Mouse (Mus musculus): ENCODE measurements around the gene Vmn1r86. TPM values are rescaled to one million over a fixed set of nuclear protein-coding genes. Genes with fewer than 3 reads are reported as not detected.

The Vmn1r86 gene
- polyA plus RNA-seq (2012; rRNA removed) = not detected in 2 replicates

GRCm38 (mm10) chr7:13119817-13120216 is at the start of gene Vmn1r86:
Gene Vmn1r86, minus strand, starts transcription at chr7:13119917.

DNA sequence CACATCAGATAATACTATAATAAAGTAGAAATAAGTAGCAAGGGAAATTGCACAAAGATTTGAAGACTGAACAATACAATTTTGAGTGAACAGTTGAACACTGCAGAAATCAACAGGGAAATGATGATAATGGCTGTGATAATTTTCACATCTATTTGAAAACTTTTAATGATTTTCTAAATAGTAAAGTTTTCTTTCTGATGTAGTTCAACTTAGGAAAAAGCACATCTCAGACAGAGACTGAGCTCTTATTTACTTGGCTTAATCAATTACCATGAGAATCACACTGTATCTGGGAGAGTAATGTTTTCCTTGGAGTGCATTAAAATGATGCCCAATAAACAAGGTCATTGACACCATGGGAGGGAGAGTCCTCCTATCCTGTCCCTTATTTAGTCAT is 39.6 kb upstream of the Vmn1r86 start, which contains the start of gene Vmn1r88:
Gene Vmn1r88 (plus strand): TSS at position 301 of the 400 bp plus-strand sequence.

GRCm38 (mm10) chr7:13140057-13140456 is 20.3 kb upstream of the Vmn1r86 start, which contains the start of gene Vmn1r87:
Gene Vmn1r87, minus strand, starts transcription at chr7:13140157.

DNA sequence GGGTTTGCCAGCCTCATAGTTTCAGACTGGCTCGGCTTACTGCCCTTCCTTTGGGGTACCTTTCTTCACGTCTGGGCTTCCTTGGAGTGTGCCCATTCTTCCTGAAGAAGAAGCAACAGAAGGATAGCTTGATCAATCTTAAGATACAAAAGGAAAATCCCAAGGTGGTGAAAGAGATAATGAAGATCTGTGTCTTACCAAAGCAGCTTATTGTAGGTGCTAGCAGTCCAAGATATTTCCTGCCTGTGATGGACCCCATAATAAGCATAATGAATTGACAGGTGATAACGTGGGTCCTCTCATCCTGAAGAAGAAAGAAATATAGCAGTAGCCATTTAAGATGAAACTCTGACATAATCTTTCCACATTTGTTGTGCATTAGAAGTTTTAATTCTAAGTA is 24.6 kb downstream of the Vmn1r86 start, which contains the start of gene Vmn1r85:
Gene Vmn1r85 (minus strand): TSS at position 101 of the 400 bp plus-strand sequence.

GRCm38 (mm10) chr7:13054287-13055010 is 65.3 kb downstream of the Vmn1r86 start, which contains the start of gene Mzf1:
Gene Mzf1, minus strand, starts transcription at chr7:13054764.

Other genes starting within 250 kb of the Vmn1r86 start
- 0.75 and 0.82 TPM in 2 replicates for gene Zfp128, start 238.7 kb downstream of the Vmn1r86 start, polyA plus RNA-seq (2012; rRNA removed)
- gene Zscan22, start 222.1 kb downstream of the Vmn1r86 start, polyA plus RNA-seq (2012; rRNA removed) = 3.4 and 3.5 TPM in 2 replicates
- 1,527 and 1,533 TPM in 2 replicates for gene Rps5, start 197.6 kb downstream of the Vmn1r86 start, polyA plus RNA-seq (2012; rRNA removed)
- 0.13 and 0.22 TPM in 2 replicates for gene Rnf225, start 192.5 kb downstream of the Vmn1r86 start, polyA plus RNA-seq (2012; rRNA removed)
- 1.7 and 1.8 TPM in 2 replicates for gene Zfp324, start 154.1 kb downstream of the Vmn1r86 start, polyA plus RNA-seq (2012; rRNA removed)
- 1.9 and 2.1 TPM in 2 replicates for gene Zfp446, start 142.1 kb downstream of the Vmn1r86 start, polyA plus RNA-seq (2012; rRNA removed)
- 37.4 and 60.2 TPM in 2 replicates for gene Slc27a5, start 121.7 kb downstream of the Vmn1r86 start, polyA plus RNA-seq (2012; rRNA removed)
- 85.9 and 90.4 TPM in 2 replicates for gene Trim28, start 120.8 kb downstream of the Vmn1r86 start, polyA plus RNA-seq (2012; rRNA removed)
- gene Zbtb45, start 109.9 kb downstream of the Vmn1r86 start, polyA plus RNA-seq (2012; rRNA removed) = 5.4 and 5.7 TPM in 2 replicates
- 99.3 and 101 TPM in 2 replicates for gene Chmp2a, start 85.1 kb downstream of the Vmn1r86 start, polyA plus RNA-seq (2012; rRNA removed)
- 86.0 and 91.7 TPM in 2 replicates for gene Ube2m, start 81.6 kb downstream of the Vmn1r86 start, polyA plus RNA-seq (2012; rRNA removed)
- 0.53 and 0.59 TPM in 2 replicates for gene Mzf1, start 65.2 kb downstream of the Vmn1r86 start, polyA plus RNA-seq (2012; rRNA removed)
- not detected in 2 replicates for gene Vmn1r85, start 24.7 kb downstream of the Vmn1r86 start, polyA plus RNA-seq (2012; rRNA removed)
- gene Vmn1r87, start 20.2 kb upstream of the Vmn1r86 start, polyA plus RNA-seq (2012; rRNA removed) = not detected in 2 replicates
- not detected in 2 replicates for gene Vmn1r88, start 39.7 kb upstream of the Vmn1r86 start, polyA plus RNA-seq (2012; rRNA removed)
- gene Vmn1r89, start 93.1 kb upstream of the Vmn1r86 start, polyA plus RNA-seq (2012; rRNA removed) = not detected in 2 replicates
- 25.7 and 27.6 TPM in 2 replicates for gene Lig1, start 157.4 kb upstream of the Vmn1r86 start, polyA plus RNA-seq (2012; rRNA removed)
- 1.6 and 1.8 TPM in 2 replicates for gene Zswim9, start 158.8 kb upstream of the Vmn1r86 start, polyA plus RNA-seq (2012; rRNA removed)
- gene Pla2g4c, start 204.7 kb upstream of the Vmn1r86 start, polyA plus RNA-seq (2012; rRNA removed) = 1.3 TPM in 2 replicates